Mouse (Mus musculus) MEL (cell line): Measurements from ENCODE around the gene Muc20.

Experiments used
- CHD2 ChIP-seq: IDR thresholded peaks from 2 replicates; pipeline ENCODE4 v1.6.1; 2011; ENCODE audit warnings: low read length, improper control_type of control experiment
- CTCF ChIP-seq, 3 experiments: IDR thresholded peaks in 2 of 3; conservative IDR thresholded peaks in 1 of 3; 2 replicates each; pipeline ENCODE4 v1.5.1; 2011 to 2012; ENCODE audit warnings: low read length in 3 of 3, low read depth in 2 of 3, mild to moderate bottlenecking in 2 of 3, improper control_type of control experiment in 1 of 3, inconsistent platforms in 1 of 3, mixed read lengths in 1 of 3, moderate library complexity in 1 of 3; ENCODE audit not compliant: control insufficient read depth in 1 of 3, insufficient read depth in 1 of 3, poor library complexity in 1 of 3, severe bottlenecking in 1 of 3
- ETS1 ChIP-seq: IDR thresholded peaks from 2 replicates; pipeline ENCODE4 v1.6.1; 2012; ENCODE audit warnings: low read depth, mild to moderate bottlenecking, inconsistent platforms, low read length, improper control_type of control experiment, moderate library complexity
- NELFE ChIP-seq: IDR thresholded peaks from 2 replicates; pipeline ENCODE4 v1.6.1; 2011; ENCODE audit warnings: low read depth, low read length, improper control_type of control experiment
- SIN3A ChIP-seq: IDR thresholded peaks from 2 replicates; pipeline ENCODE4 v1.6.1; 2012; ENCODE audit warnings: low read length, improper control_type of control experiment, inconsistent platforms

DNA sequence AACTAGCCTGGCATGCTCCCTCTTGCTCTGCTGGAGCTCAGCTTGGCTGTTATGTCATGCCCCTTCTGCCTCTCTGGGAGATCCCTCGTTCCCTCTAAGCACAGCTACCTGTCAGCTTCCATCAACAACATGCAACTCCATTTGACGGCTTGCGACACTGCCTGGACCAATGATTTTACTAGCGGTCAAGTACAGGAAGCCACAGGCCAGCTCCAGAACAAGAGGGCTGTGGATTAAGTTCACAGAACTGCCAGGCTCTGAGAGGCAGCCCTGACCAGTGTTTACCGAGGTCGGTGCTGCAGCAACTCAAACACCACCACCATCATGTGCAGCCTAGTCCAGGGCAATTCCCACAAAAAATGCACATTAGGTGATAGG lies 25.2 kb upstream of the Muc20 start:
- no peak for TF ChIP-seq ETS1
- no peak for TF ChIP-seq CTCF (IDR thresholded peaks at IDR 0.05 in 2 of 3, conservative IDR thresholded peaks at IDR 0.05 in 1 of 3; ENCODE audit: control insufficient read depth in 1 of 3, insufficient read depth in 1 of 3, low read depth in 2 of 3, low read length in 3 of 3, poor library complexity in 1 of 3, severe bottlenecking in 1 of 3)
- TF ChIP-seq CHD2, result no peak
- TF ChIP-seq SIN3A, result no peak
- TF ChIP-seq NELFE, result no peak
